Mouse (Mus musculus) liver, embryonic 12.5 days (tissue): Measurements from ENCODE around the gene Adra1d. TPM values are rescaled to one million over a fixed set of nuclear protein-coding genes. Genes with fewer than 3 reads are reported as not detected.
A peak's percentile ranks its signal among the peaks of the same experiment; 100 is the strongest.

Experiments used
- ATAC-seq: fragments of 200-750 bp; cut with Nextera tagmentation; 2 replicates; pipeline ENCODE4 v1.8.0; 2017; ENCODE audit warnings: moderate number of reproducible peaks, mild to moderate bottlenecking, moderate library complexity
- H3K27ac ChIP-seq: fragments of 300-500 bp; sonication (generic); 2 replicates; pipeline ENCODE4 v1.5.1; 2016; ENCODE audit warnings: mild to moderate bottlenecking
- H3K27me3 ChIP-seq: fragments of 300-500 bp; sonication (generic); replicated peaks from 2 replicates; pipeline ENCODE4 v1.6.1; 2016; ENCODE audit warnings: mild to moderate bottlenecking, moderate library complexity
- H3K36me3 ChIP-seq: fragments of 300-500 bp; sonication (generic); 2 replicates; pipeline ENCODE4 v1.6.1; 2016; ENCODE audit warnings: mild to moderate bottlenecking, moderate library complexity
- H3K4me1 ChIP-seq: fragments of 300-500 bp; sonication (generic); 2 replicates; pipeline ENCODE4 v1.6.1; 2016
- H3K4me2 ChIP-seq: fragments of 300-500 bp; sonication (generic); 2 replicates; pipeline ENCODE4 v1.6.1; 2016; ENCODE audit warnings: mild to moderate bottlenecking, moderate library complexity
- H3K4me3 ChIP-seq: fragments of 300-500 bp; sonication (generic); 2 replicates; pipeline ENCODE4 v1.5.1; 2016; ENCODE audit warnings: mild to moderate bottlenecking, moderate library complexity
- H3K9ac ChIP-seq: fragments of 300-500 bp; sonication (generic); 2 replicates; pipeline ENCODE4 v1.6.1; 2016; ENCODE audit warnings: mild to moderate bottlenecking, moderate library complexity
- H3K9me3 ChIP-seq: fragments of 300-500 bp; sonication (generic); replicated peaks from 2 replicates; pipeline ENCODE4 v1.6.1; 2016; ENCODE audit warnings: mild to moderate bottlenecking, moderate library complexity
- WGBS: fragments of 180-500 bp; shearing (Covaris S2); methylation state at CpG from one replicate; pipeline ENCODE4 v1.1.7; 2016; ENCODE audit not compliant: insufficient replicate concordance; 5-methylcytosine and 5-hydroxymethylcytosine counted together
- polyA plus RNA-seq: library from polyadenylated mRNA; unstranded; fragments of >200 nt; fragmentation: Nextera tagmentation; extraction: Ambion mirVana; gene quantifications from 2 replicates; pipeline ENCODE4 v1.2.1, GENCODE M21; 2016

Adra1d gene
- 1.3 and 1.4 TPM in 2 replicates for polyA plus RNA-seq

DNA sequence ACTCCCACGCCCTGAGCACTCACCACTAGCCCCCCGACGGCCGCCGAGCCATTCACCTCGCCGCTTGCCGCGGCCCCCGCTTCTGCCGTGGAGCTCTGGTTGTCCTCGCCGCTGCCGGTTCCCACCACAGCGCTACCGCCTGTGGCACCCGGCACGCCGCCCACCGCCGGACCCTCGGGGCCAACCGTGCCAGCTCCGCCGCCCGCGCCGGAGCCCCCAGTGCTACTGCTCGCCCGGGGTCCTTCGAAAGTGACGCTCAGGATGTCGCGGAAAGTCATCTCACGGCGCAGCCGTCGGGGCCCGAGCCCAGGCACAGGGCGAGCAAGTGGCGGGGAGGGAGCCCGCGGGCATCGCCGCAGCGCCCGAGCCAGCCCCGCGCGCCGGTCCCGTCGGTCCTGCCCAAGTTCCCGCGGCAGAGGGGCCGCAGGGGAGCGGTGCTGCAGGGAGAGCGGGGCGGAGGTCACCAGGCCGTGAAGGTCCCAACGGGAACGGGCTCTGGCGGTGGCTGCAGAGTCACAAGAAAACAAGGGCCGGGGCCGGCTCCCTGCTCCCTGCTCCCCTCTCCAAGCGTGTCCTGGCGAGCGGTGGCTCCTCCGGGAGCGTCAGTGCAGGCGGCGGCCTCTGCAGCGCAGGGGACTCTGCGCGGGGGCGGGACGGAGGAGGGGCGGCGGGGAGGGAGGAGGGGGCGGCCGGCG lies at the start of gene Adra1d:
Adra1d (minus strand) TSS at position 393 of the 695 bp plus-strand sequence.
- no peak within 1 kb of the TSS for H3K27ac ChIP-seq
- peak within 1 kb of the TSS; percentile 38 for H3K4me3 ChIP-seq
- ATAC-seq: no peak
- H3K36me3 ChIP-seq: no peaks in the 10 kb centered on the region
- H3K9me3 ChIP-seq: no peaks in the 10 kb centered on the region
- H3K4me1 ChIP-seq: no peaks in the 10 kb centered on the region; the same call in 1 of the 2 replicates
- H3K4me2 ChIP-seq: peak within 1 kb of the TSS; percentile 55
- peaks cover 92% of the 10 kb centered on the region for H3K27me3 ChIP-seq
- 4% methylated on average over 75 of the region's 82 CpGs for WGBS
- 0 out of 2 replicates have a peak within 1 kb of the TSS, but pooled peaks have one; percentile 36 for H3K9ac ChIP-seq

- no peaks in the 10 kb centered on the region for H3K27me3 ChIP-seq
- WGBS: 40% methylated on average over 2 of the region's 2 CpGs
- H3K9me3 ChIP-seq: no peaks in the 10 kb centered on the region
- no peak overlapping the region for H3K4me3 ChIP-seq
- no peaks in the 10 kb centered on the region for H3K4me1 ChIP-seq
- no peak overlapping the region for H3K9ac ChIP-seq
- H3K36me3 ChIP-seq: no peaks in the 10 kb centered on the region
- no peak overlapping the region for H3K27ac ChIP-seq
- no peak overlapping the region for H3K4me2 ChIP-seq
- no peak for ATAC-seq
These were observed 39.8 kb upstream of the Adra1d start for GRCm38 (mm10) chr2:131601881-131602280.

DNA sequence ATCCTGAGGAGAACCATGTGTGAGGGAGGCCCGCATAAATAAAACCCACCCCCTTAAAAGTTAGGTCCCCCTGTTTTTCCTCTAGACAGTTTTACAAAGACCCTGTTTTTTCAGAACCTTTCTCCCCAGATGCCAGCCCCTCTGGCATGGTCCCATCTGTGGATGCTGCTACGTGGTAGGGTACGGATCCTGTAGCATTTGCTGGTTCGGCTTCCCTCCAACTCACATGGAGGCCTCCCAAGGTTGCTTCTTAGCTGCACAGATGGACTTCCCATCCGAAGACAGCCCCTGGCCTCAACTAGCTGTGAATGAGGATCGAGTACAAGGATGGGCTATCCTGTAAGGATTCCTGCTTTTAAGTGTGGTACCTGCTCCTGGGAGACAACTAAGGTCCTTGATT lies 32.8 kb upstream of the Adra1d start:
- Histone ChIP-seq H3K4me1 (no peaks in the 10 kb centered on the region), H3K4me2 (no peak overlapping the region), H3K4me3 (no peak overlapping the region), H3K27ac (no peak overlapping the region), H3K36me3 (no peaks in the 10 kb centered on the region), H3K9ac (no peak overlapping the region), H3K9me3 (no peaks in the 10 kb centered on the region), H3K27me3 (no peaks in the 10 kb centered on the region)
- ATAC-seq: no peak
- WGBS: 73% methylated on average over 6 of the region's 6 CpGs

DNA sequence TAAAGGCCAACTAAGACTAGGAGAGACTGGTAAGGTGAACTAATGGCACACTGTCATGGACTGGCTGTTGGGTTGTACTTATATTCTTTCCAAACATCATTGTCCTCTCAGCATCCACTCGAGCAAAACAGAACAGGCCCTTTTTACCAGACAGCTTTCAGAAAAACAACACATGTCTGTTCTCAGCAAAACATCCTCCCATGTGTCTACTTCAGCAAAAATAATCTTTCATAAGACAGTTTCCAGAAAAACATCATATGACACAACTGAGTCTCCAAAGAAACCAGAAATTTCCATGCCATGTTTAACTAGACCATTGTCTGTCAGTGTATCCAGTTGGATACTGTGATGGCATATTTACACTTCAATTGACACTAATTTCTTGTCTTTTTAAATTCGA lies 25.4 kb upstream of the Adra1d start:
- Histone ChIP-seq H3K4me1 (no peaks in the 10 kb centered on the region), H3K27ac (no peak overlapping the region), H3K4me2 (no peak overlapping the region), H3K36me3 (no peaks in the 10 kb centered on the region), H3K9ac (no peak overlapping the region), H3K9me3 (no peaks in the 10 kb centered on the region), H3K27me3 (no peaks in the 10 kb centered on the region), H3K4me3 (no peak overlapping the region)
- no peak for ATAC-seq
- 57% methylated on average over 2 of the region's 2 CpGs for WGBS

DNA sequence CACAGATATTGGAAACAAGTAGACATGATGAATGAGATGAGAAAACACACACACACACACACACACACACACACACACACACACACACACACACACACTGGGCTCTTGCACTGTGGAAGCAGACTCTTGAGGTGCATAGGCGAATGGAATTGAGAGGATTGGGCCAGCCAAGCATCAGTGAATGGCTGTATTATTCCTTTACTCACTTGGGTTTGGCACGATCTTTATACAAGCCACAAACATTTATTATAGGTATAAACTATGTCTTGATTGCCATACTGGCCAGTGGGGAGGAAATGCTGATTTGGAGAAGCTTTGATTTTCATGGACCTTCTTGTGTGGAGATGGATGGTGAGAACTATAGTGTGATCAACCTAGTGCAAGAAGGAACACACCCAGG lies 19.4 kb upstream of the Adra1d start:
- Histone ChIP-seq H3K4me3 (no peak overlapping the region), H3K4me2 (no peak overlapping the region), H3K27ac (no peak overlapping the region), H3K4me1 (no peaks in the 10 kb centered on the region), H3K27me3 (no peaks in the 10 kb centered on the region), H3K9ac (no peak overlapping the region), H3K36me3 (no peaks in the 10 kb centered on the region), H3K9me3 (no peaks in the 10 kb centered on the region)
- 44% methylated on average over 2 of the region's 2 CpGs for WGBS
- ATAC-seq: no peak

- Histone ChIP-seq H3K27ac (no peak overlapping the region), H3K4me1 (no peaks in the 10 kb centered on the region; the same call in 1 of the 2 replicates), H3K9me3 (no peaks in the 10 kb centered on the region), H3K4me2 (peak overlapping the region; percentile 55), H3K9ac (no peak overlapping the region), H3K4me3 (peak overlapping the region; percentile 38), H3K36me3 (no peaks in the 10 kb centered on the region), H3K27me3 (peaks cover 87% of the 10 kb centered on the region)
- 0 out of 2 replicates have a peak, but pooled peaks have one; percentile 18 for ATAC-seq
- WGBS: 2% methylated on average over 30 of the region's 30 CpGs
These were observed 571 bp upstream of the Adra1d start for GRCm38 (mm10) chr2:131562586-131563122.

- Histone ChIP-seq H3K4me3 (peak overlapping the region; percentile 38), H3K4me1 (no peaks in the 10 kb centered on the region; the same call in 1 of the 2 replicates), H3K9me3 (no peaks in the 10 kb centered on the region), H3K9ac (no peak overlapping the region), H3K4me2 (peak overlapping the region; percentile 55), H3K27ac (no peak overlapping the region), H3K36me3 (no peaks in the 10 kb centered on the region), H3K27me3 (peaks cover 98% of the 10 kb centered on the region)
- 6% methylated on average over 33 of the region's 33 CpGs for WGBS
- ATAC-seq: no peak
These were observed 676 bp downstream of the Adra1d start for GRCm38 (mm10) chr2:131561344-131561870.

DNA sequence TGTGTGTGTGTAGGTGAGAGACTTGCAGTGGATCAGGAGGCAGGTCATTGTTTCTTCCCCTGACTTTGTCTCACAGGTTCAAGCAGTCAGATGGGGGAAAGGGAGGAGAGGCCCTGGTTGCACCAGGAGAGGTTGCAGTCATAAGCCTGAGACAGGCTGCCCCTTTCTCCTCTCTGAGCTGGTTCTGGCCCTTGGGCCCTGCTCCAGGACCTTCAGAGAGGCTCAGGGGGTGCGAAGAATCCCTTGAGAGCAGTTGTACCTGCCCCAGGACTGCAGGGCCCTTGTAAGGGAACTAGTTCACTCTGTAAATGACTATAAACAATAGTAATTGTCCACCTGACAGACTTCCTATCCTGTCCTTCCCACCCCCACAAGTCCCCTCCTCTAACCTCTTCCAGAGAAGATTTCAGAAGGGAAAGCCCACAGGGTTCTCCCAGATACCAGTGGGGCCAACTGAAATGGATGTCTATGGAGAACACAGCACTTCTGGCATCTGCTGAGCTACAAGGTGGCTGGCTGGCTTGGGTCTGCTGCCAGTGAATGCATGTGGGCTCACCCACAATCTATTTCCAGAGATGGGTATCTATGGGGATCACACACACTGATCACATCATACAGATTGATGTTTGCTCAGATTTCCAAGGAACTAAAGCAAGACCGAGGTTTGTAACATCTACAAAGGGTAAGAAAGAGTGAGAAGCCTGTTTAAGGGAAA lies 1.7 kb downstream of the Adra1d start:
- H3K9me3 ChIP-seq: no peaks in the 10 kb centered on the region
- H3K27me3 ChIP-seq: peaks cover 94% of the 10 kb centered on the region
- H3K4me1 ChIP-seq: no peaks in the 10 kb centered on the region; the same call in 1 of the 2 replicates
- H3K4me3 ChIP-seq: no peak overlapping the region; the same call in 1 of the 2 replicates
- H3K4me2 ChIP-seq: peak overlapping the region; percentile 8; the same call in 1 of the 2 replicates
- no peak overlapping the region for H3K27ac ChIP-seq
- 22% methylated on average over 2 of the region's 2 CpGs for WGBS
- no peak overlapping the region for H3K9ac ChIP-seq
- H3K36me3 ChIP-seq: no peaks in the 10 kb centered on the region
- no peak for ATAC-seq

GRCm38 (mm10) chr2:131557896-131558295 lies 4.2 kb downstream of the Adra1d start:
- WGBS: 47% methylated on average over 2 of the region's 2 CpGs
- Histone ChIP-seq H3K4me2 (no peak overlapping the region), H3K36me3 (no peaks in the 10 kb centered on the region), H3K27ac (no peak overlapping the region), H3K27me3 (peaks cover 93% of the 10 kb centered on the region), H3K9me3 (no peaks in the 10 kb centered on the region), H3K4me3 (no peak overlapping the region), H3K4me1 (no peaks in the 10 kb centered on the region; the same call in 1 of the 2 replicates), H3K9ac (no peak overlapping the region)
- ATAC-seq: no peak

DNA sequence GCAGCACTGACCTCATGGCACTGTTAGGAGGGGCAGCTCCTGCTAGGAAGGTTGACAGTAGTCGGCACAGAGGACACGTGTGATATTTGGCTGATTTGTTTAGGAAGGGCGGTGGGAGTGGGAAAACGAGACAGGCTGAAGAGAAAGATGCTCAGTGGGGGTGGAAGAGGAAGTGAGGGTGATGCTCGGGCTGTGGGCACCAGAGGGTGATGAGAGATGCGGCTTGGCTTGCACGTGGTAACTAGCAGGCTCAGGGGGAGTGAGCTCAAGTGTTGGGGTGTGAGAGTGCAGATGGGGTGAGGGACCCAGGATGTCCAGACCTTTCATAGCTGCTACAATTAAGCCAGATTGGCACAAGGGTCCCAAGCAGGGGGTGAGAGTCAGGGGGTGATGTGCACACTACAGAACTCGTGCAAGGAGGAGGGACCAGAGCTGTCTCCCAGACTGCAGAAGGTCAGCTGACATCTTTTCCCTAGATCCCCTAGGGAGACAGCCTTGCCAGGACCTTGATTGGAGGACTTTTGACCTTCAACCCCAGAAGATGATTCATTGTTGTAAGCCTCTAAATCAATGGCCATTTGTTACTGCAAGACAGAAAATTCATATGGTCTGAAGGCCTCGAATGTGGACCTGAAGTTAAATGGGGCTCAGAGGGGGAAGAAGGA lies 9.2 kb downstream of the Adra1d start:
- ATAC-seq: no peak
- H3K4me2 ChIP-seq: no peak overlapping the region
- no peak overlapping the region for H3K27ac ChIP-seq
- no peaks in the 10 kb centered on the region for H3K36me3 ChIP-seq
- H3K27me3 ChIP-seq: peaks cover 90% of the 10 kb centered on the region
- H3K4me1 ChIP-seq: no peaks in the 10 kb centered on the region
- H3K9me3 ChIP-seq: no peaks in the 10 kb centered on the region
- no peak overlapping the region for H3K4me3 ChIP-seq
- H3K9ac ChIP-seq: no peak overlapping the region
- 17% methylated on average over 9 of the region's 9 CpGs for WGBS

DNA sequence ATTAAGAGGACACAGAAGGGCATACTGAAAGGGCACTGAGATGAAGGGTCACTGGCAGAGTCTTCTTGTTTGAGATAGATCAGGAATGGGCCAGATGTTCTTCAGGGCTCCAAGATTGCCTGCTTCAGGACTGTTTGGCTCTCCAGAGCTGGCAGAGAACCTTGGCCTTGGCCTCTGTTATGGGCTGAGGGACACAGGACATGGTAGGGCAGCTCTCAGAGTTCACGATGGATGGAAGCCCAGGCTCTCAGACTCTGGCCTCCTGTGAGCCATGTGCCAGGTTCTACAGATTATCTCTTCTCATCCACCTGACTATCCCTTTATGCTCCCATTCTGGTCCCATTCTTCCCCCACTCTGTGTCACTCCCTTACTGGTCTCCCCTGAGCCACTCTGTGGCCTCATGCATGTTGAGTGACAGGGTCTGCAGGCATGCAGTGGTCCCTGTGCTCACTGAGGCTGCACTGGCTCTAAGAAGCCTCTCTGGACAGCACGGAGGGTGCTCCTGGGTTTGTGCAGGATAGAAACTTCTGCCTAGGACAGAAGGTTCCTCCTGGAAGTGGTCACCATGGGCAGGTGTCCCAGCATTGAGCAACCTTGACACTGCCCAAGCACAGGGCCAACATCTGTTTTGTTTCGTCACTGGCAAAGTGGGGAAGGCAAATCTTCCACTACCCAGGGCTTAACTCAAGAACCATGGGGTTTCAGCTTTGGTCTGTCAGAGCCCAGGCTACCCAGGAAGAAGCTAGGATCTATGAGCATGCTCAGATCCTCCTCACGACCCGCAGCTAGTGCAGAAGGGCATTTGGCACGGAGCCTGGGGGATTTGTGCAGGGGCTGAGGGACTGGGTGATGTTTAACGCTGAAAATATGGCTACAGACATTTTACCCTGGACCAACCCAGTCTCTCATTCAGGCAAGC lies 10.1 kb downstream of the Adra1d start:
- WGBS: 43% methylated on average over 7 of the region's 7 CpGs
- no peaks in the 10 kb centered on the region for H3K9me3 ChIP-seq
- ATAC-seq: no peak
- H3K4me2 ChIP-seq: no peak overlapping the region
- H3K4me1 ChIP-seq: no peaks in the 10 kb centered on the region
- no peak overlapping the region for H3K4me3 ChIP-seq
- peaks cover 90% of the 10 kb centered on the region for H3K27me3 ChIP-seq
- H3K9ac ChIP-seq: no peak overlapping the region
- H3K36me3 ChIP-seq: no peaks in the 10 kb centered on the region
- H3K27ac ChIP-seq: no peak overlapping the region
